Mouse (Mus musculus) myocyte (in vitro differentiated cells): ENCODE measurements around the gene Chst3.
"Not testable (repeated sequence)": the region's sequence is repeated elsewhere in the genome, so short reads cannot be mapped to it uniquely, and the experiment has no call there.

Source experiments
- CEBPB ChIP-seq: IDR thresholded peaks from 2 replicates; pipeline ENCODE4 v1.6.1; 2011; ENCODE audit warnings: mild to moderate bottlenecking, moderate library complexity; ENCODE audit not compliant: poor library complexity, insufficient read depth, severe bottlenecking
- E2F4 ChIP-seq: IDR thresholded peaks from one replicate; pipeline ENCODE4 v1.6.1; 2011; ENCODE audit warnings: mild to moderate bottlenecking, control low read depth, moderate library complexity; ENCODE audit not compliant: insufficient read depth
- MAX ChIP-seq: IDR thresholded peaks from one replicate; pipeline ENCODE4 v1.6.1; 2011; ENCODE audit warnings: low read depth, mild to moderate bottlenecking, control low read depth
- MYOD1 ChIP-seq, 3 experiments: IDR thresholded peaks; one replicate each; pipeline ENCODE4 v1.6.1; 2011; ENCODE audit warnings: control low read depth in 2 of 3, low read depth in 2 of 3, mild to moderate bottlenecking in 2 of 3, moderate library complexity in 1 of 3; ENCODE audit not compliant: insufficient read length in 2 of 3, control insufficient read depth in 1 of 3
- MYOG ChIP-seq, 3 experiments: IDR thresholded peaks; one replicate each; pipeline ENCODE4 v1.6.1; 2011; ENCODE audit warnings: control low read depth in 2 of 3, low read depth in 2 of 3, mild to moderate bottlenecking in 2 of 3; ENCODE audit not compliant: insufficient read length in 2 of 3, control insufficient read depth in 1 of 3, insufficient read depth in 1 of 3
- POLR2A ChIP-seq: IDR thresholded peaks from one replicate; pipeline ENCODE4 v1.6.1; 2011; ENCODE audit warnings: low read depth, mild to moderate bottlenecking, control low read depth, moderate library complexity; ENCODE audit not compliant: insufficient read length
- POLR2AphosphoS2 ChIP-seq: IDR thresholded peaks from one replicate; pipeline ENCODE4 v1.6.1; 2011; ENCODE audit warnings: low read depth, control low read depth; ENCODE audit not compliant: insufficient read length
- REST ChIP-seq: IDR thresholded peaks from one replicate; pipeline ENCODE4 v1.6.1; 2011; ENCODE audit warnings: mild to moderate bottlenecking, control low read depth, moderate library complexity; ENCODE audit not compliant: insufficient read depth, insufficient read length
- TCF12 ChIP-seq: IDR thresholded peaks from one replicate; pipeline ENCODE4 v1.6.1; 2011; ENCODE audit warnings: mild to moderate bottlenecking, control low read depth; ENCODE audit not compliant: poor library complexity, insufficient read depth, severe bottlenecking
- TCF3 ChIP-seq: IDR thresholded peaks from one replicate; pipeline ENCODE4 v1.6.1; 2011; ENCODE audit warnings: low read depth, control low read depth; ENCODE audit not compliant: insufficient read length
- USF1 ChIP-seq: IDR thresholded peaks from one replicate; pipeline ENCODE4 v1.6.1; 2011; ENCODE audit warnings: low read depth, mild to moderate bottlenecking, control low read depth, moderate library complexity

DNA sequence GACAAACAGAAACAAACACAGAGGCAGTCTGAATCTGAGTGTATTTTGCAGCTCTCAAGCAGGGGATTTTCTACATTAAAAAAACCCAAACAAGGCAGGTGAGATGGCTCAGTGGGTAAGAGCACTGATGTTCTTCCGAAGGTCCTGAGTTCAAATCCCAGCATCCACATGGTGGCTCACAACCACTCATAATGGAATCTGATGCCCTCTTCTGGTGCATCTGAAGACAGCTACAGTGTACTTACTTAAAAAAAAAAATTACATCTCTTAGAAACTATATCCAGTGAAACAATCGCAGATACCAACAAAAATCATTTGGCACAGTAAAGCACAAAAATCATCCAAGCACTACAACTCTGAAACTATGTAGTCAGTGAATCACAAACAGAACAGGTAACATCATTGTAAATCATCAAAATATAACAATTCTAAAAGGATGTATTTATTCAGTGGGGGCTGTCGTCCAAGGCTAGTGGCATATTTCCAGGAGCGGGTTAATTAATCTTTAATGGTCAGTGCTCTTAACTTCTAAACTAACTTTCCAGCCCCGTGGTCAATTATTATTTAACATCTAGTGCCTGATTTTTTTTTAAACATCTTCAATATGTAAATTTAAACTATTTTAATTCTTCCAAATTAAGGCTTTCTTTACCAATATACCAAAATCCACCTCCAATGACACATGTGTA, 2.7 kb upstream of the Chst3 start:
- TF ChIP-seq E2F4; POLR2A; POLR2AphosphoS2; USF1; TCF12; TCF3; MAX; MYOD1 (IDR thresholded peaks at IDR 0.05; ENCODE audit: control insufficient read depth in 1 of 3, insufficient read length in 2 of 3, low read depth in 2 of 3); REST; CEBPB; MYOG (IDR thresholded peaks at IDR 0.05; ENCODE audit: control insufficient read depth in 1 of 3, insufficient read depth in 1 of 3, insufficient read length in 2 of 3, low read depth in 2 of 3): not testable (repeated sequence)
